Mouse (Mus musculus) limb, embryonic 11.5 days (tissue): ENCODE results near the gene Tmem179b. TPM values are rescaled to one million over a fixed set of nuclear protein-coding genes. Genes with fewer than 3 reads are reported as not detected.

Experiments
- ATAC-seq: fragments of 200-750 bp; cut with Nextera tagmentation; 2 replicates; pipeline ENCODE4 v1.8.0; 2017; ENCODE audit warnings: low read depth; ENCODE audit not compliant: insufficient number of reproducible peaks, low FRiP score, low TSS enrichment
- DNase-seq: peaks from one replicate; pipeline ENCODE4 v3.0.0-alpha.2; 2015; ENCODE audit warnings: low spot score
- H3K27ac ChIP-seq: fragments of 300-500 bp; sonication (generic); replicated peaks from 2 replicates; pipeline ENCODE4 v1.5.1; 2014; ENCODE audit warnings: low read depth, mild to moderate bottlenecking, low read length
- H3K27me3 ChIP-seq: fragments of 300-500 bp; sonication (generic); 2 replicates; pipeline ENCODE4 v1.6.1; 2014; ENCODE audit warnings: mild to moderate bottlenecking, low read length, mixed read lengths; ENCODE audit not compliant: control insufficient read depth, insufficient read depth
- H3K36me3 ChIP-seq: fragments of 300-500 bp; sonication (generic); 2 replicates; pipeline ENCODE4 v1.6.1; 2014; ENCODE audit warnings: mild to moderate bottlenecking, low read length, moderate library complexity, mixed read lengths; ENCODE audit not compliant: control insufficient read depth, insufficient read depth
- H3K4me1 ChIP-seq: fragments of 300-500 bp; sonication (generic); 2 replicates; pipeline ENCODE4 v1.6.1; 2014; ENCODE audit warnings: low read length, mixed read lengths; ENCODE audit not compliant: control insufficient read depth, insufficient read depth
- H3K4me2 ChIP-seq: fragments of 300-500 bp; sonication (generic); 2 replicates; pipeline ENCODE4 v1.6.1; 2014; ENCODE audit warnings: low read depth, mild to moderate bottlenecking, moderate library complexity; ENCODE audit not compliant: severe bottlenecking
- H3K4me3 ChIP-seq: fragments of 300-500 bp; sonication (generic); 2 replicates; pipeline ENCODE4 v1.5.1; 2014; ENCODE audit warnings: low read depth, low read length
- H3K9ac ChIP-seq: fragments of 300-500 bp; sonication (generic); 2 replicates; pipeline ENCODE4 v1.6.1; 2014; ENCODE audit warnings: mild to moderate bottlenecking, low read length
- H3K9me3 ChIP-seq: fragments of 300-500 bp; sonication (generic); 2 replicates; pipeline ENCODE4 v1.6.1; 2016; ENCODE audit warnings: low read length; ENCODE audit not compliant: control insufficient read depth
- WGBS: fragments of 180-500 bp; shearing (Covaris S2); extraction: QIAGEN DNeasy Blood & Tissue Kit; methylation state at CpG from one replicate; pipeline ENCODE4 v1.1.7; 2014; 5-methylcytosine and 5-hydroxymethylcytosine counted together
- polyA plus RNA-seq: library from polyadenylated mRNA; unstranded; fragments of >200 nt; fragmentation: Nextera tagmentation; extraction: Ambion mirVana; gene quantifications from 2 replicates; pipeline ENCODE4 v1.2.1, GENCODE M21; 2014

Tmem179b gene
- polyA plus RNA-seq, 1 experiment from 2014 or later = 51.3 TPM

DNA sequence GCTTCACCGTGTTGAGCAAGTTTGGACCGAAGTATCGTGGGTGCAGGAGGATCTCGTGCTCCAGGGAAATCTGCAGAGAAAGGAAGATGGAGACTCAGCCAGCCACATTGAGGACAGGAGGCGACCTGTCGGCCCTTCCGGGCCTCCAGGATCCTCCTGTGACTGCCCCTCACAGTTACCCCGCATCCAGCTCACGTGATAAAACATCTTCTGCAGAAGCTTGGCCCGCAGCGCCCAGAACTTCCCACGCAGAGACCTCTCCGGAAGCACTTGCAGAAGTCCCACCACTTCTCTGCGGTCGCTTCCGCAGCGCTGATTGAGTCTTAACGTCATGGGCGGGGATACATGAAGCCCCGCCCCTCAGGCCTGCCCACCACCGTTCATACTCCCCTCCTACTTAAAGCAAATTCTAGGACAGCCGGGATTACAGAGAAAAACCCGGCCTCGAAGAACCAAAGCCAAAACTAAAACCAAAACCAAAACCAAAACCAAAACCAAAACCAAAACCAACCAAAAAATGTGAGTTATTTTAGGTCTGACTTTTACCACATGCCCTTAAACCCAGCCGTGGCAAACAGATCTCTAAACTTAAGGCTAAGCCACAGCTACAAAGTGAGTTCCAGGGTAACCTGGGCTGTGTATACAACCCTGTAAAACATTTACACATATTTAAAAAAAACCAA is 24.1 kb upstream of the Tmem179b start, which contains the start of gene Polr2g:
Gene Polr2g (minus strand): TSS at position 314 of the 683 bp plus-strand sequence.
- H3K4me3 ChIP-seq = peak within 1 kb of the TSS; percentile 84
- peak within 1 kb of the TSS; percentile 22; the same call in 1 of the 2 replicates for H3K27ac ChIP-seq
- DNase-seq (peak; percentile 90), ATAC-seq (peak; percentile 78; the same call in 1 of the 2 replicates)
- peak within 1 kb of the TSS; percentile 83 for H3K9ac ChIP-seq
- H3K27me3 ChIP-seq = no peaks in the 10 kb centered on the region
- H3K9me3 ChIP-seq = no peaks in the 10 kb centered on the region
- H3K4me1 ChIP-seq = peaks cover 9% of the 10 kb centered on the region; the same call in 1 of the 2 replicates
- H3K4me2 ChIP-seq = peak within 1 kb of the TSS; percentile 83
- WGBS = 2% methylated on average over 25 of the region's 25 CpGs
- H3K36me3 ChIP-seq = peaks cover 17% of the 10 kb centered on the region

DNA sequence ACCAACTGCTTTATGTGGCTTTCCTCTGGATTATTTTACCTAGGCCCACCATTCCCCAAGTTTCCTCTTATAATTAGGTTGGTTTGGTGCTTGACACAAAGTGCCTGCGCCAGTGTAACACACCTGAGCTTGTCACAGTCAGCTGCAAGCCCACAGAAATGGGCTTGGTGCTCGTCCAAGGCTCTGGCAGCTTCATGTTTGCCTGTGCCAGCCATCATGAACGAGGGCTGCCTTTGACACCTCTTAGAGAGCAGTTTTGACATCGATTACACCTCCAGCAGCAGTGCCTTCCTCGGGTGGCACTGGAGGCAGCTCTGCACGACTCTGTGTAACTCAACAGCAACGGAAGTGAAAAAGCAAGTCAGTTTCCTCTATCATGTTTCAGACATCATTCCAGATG is 15.9 kb upstream of the Tmem179b start:
- no peak for DNase-seq
- Histone ChIP-seq H3K4me3 (no peak overlapping the region), H3K4me2 (no peak overlapping the region), H3K9ac (no peak overlapping the region), H3K27ac (no peak overlapping the region), H3K4me1 (no peaks in the 10 kb centered on the region), H3K9me3 (no peaks in the 10 kb centered on the region), H3K36me3 (peaks cover 21% of the 10 kb centered on the region), H3K27me3 (no peaks in the 10 kb centered on the region)
- 86% methylated on average over 7 of the region's 7 CpGs for WGBS
- no peak for ATAC-seq

GRCm38 (mm10) chr19:8789171-8789570 is 14.9 kb upstream of the Tmem179b start:
- H3K27me3 ChIP-seq = no peaks in the 10 kb centered on the region
- WGBS = 64% methylated on average over 1 of the region's 1 CpGs
- no peaks in the 10 kb centered on the region for H3K9me3 ChIP-seq
- no peak overlapping the region for H3K27ac ChIP-seq
- no peak overlapping the region for H3K4me3 ChIP-seq
- no peak for ATAC-seq
- no peak overlapping the region for H3K4me2 ChIP-seq
- no peak overlapping the region for H3K9ac ChIP-seq
- no peak for DNase-seq
- H3K36me3 ChIP-seq = peaks cover 12% of the 10 kb centered on the region
- H3K4me1 ChIP-seq = no peaks in the 10 kb centered on the region

GRCm38 (mm10) chr19:8788521-8788920 is 14.3 kb upstream of the Tmem179b start:
- Histone ChIP-seq H3K4me1 (no peaks in the 10 kb centered on the region), H3K9ac (no peak overlapping the region), H3K27me3 (no peaks in the 10 kb centered on the region), H3K27ac (no peak overlapping the region), H3K36me3 (peaks cover 5% of the 10 kb centered on the region), H3K4me3 (no peak overlapping the region), H3K4me2 (no peak overlapping the region), H3K9me3 (no peaks in the 10 kb centered on the region)
- 20% methylated on average over 3 of the region's 3 CpGs for WGBS
- DNase-seq = no peak
- no peak for ATAC-seq

GRCm38 (mm10) chr19:8786008-8786781 is 11.9 kb upstream of the Tmem179b start, which contains the start of gene Taf6l:
Taf6l (minus strand) TSS chr19:8786417.
- ATAC-seq = peak; percentile 99
- under 1% methylated on average over 32 of the region's 32 CpGs for WGBS
- no peaks in the 10 kb centered on the region for H3K4me1 ChIP-seq

DNA sequence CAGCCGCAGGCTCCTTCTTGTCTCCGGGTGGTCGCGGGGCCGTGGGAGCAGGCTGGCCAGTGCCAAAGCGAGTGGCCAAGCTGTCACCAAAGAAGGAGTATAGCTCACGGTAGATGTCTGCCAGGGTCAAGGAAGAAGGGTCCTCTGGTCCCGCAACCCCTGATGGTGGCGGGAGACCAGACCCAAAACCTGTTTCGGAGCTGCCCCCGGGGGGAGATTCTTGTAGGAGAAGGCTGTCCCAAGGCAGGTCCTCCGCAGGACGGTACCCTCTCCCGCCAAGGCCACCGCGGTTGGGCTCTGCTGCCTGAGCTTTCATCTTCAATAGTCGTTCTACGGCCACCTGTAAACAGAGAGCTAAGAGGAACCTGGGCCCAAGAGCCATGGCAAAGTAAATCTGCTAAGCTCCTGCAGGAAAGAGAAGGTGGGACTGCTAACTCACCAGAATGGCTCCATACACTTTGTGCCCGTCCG is 719 bp upstream of the Tmem179b start:
- WGBS = 6% methylated on average over 20 of the region's 20 CpGs
- Histone ChIP-seq H3K27ac (peak overlapping the region; percentile 97), H3K4me2 (peak overlapping the region; percentile 98), H3K9me3 (no peaks in the 10 kb centered on the region), H3K9ac (peak overlapping the region; percentile 92), H3K27me3 (no peaks in the 10 kb centered on the region), H3K4me1 (peaks cover 17% of the 10 kb centered on the region), H3K36me3 (peaks cover 14% of the 10 kb centered on the region; the same call in 1 of the 2 replicates), H3K4me3 (peak overlapping the region; percentile 81)
- no peak for DNase-seq
- 0 out of 2 replicates have a peak, but pooled peaks have one; percentile 7 for ATAC-seq

More at GRCm38 (mm10) chr19:8786008-8786781, 11.9 kb upstream of the Tmem179b start, which contains the start of gene Taf6l:
- DNase-seq = peak; percentile 89
- Histone ChIP-seq H3K27ac (peak within 1 kb of the TSS; percentile 51; the same call in 1 of the 2 replicates), H3K36me3 (peaks cover 4% of the 10 kb centered on the region; the same call in 1 of the 2 replicates), H3K9me3 (no peaks in the 10 kb centered on the region), H3K9ac (peak within 1 kb of the TSS; percentile 63), H3K4me2 (peak within 1 kb of the TSS; percentile 59), H3K27me3 (no peaks in the 10 kb centered on the region), H3K4me3 (peak within 1 kb of the TSS; percentile 60)

DNA sequence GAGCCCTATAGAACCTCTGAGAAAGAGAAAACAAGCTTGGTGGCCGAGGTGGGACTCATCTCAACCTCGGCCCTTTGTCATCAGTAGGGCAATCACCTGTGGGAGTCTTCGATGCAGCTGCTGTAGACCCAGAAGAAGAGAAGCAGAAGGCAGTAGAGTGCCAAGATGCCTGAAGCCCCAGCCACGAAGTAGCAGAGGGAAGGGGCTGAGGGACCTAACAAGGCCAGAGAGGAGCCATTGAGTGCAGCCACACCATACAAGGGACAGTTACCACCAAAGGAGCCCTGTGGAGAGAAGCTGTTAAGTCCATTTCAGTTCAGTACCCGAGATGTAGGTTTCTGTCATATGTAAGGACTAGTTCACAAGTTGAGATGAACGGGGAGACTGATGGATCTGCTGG is 858 bp downstream of the Tmem179b start:
- Histone ChIP-seq H3K27me3 (no peaks in the 10 kb centered on the region), H3K4me3 (peak overlapping the region; percentile 81), H3K27ac (peak overlapping the region; percentile 59), H3K9me3 (no peaks in the 10 kb centered on the region), H3K4me1 (peaks cover 17% of the 10 kb centered on the region), H3K9ac (peak overlapping the region; percentile 51), H3K36me3 (peaks cover 13% of the 10 kb centered on the region; the same call in 1 of the 2 replicates), H3K4me2 (peak overlapping the region; percentile 98)
- DNase-seq (no peak), ATAC-seq (no peak)
- 50% methylated on average over 6 of the region's 6 CpGs for WGBS

DNA sequence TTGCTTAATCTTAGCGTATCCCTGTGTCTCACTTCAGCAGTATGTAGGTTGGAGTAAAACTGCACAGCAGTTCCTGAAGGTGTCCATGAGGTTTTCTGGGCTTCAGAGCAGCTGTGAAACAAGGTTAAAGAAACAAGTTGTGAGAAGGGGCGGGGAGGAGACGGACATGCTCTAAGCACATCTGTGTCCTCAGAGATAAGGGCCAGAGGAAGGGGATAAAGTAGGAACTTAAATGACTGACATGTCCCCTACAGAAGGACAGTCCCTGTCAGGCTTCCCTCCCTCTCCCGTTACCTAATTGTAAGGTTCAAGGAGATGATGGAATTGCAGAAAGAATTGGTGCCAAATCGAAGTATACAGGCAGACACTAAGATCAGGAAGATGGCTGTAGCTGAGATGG is 1.3 kb downstream of the Tmem179b start:
- ATAC-seq (no peak), DNase-seq (no peak)
- H3K9ac ChIP-seq = no peak overlapping the region
- H3K4me2 ChIP-seq = peak overlapping the region; percentile 98; the same call in 1 of the 2 replicates
- peak overlapping the region; percentile 59; the same call in 1 of the 2 replicates for H3K27ac ChIP-seq
- H3K27me3 ChIP-seq = no peaks in the 10 kb centered on the region
- peaks cover 17% of the 10 kb centered on the region for H3K4me1 ChIP-seq
- H3K36me3 ChIP-seq = peaks cover 15% of the 10 kb centered on the region; the same call in 1 of the 2 replicates
- WGBS = 85% methylated on average over 5 of the region's 5 CpGs
- peak overlapping the region; percentile 2; the same call in 1 of the 2 replicates for H3K4me3 ChIP-seq
- no peaks in the 10 kb centered on the region for H3K9me3 ChIP-seq
